Mouse (Mus musculus): ENCODE data around the gene Cdkal1. TPM values are rescaled to one million over a fixed set of nuclear protein-coding genes. Genes with fewer than 3 reads are reported as not detected.

Gene Cdkal1
- polyA plus RNA-seq, 2 experiments: 2.0 to 7.7 TPM

GRCm38 (mm10) chr13:29194946-29195345, 660.5 kb downstream of the Cdkal1 start:
- no peak for DNase-seq (ENCODE audit: low read depth in 3 of 3, low spot score in 3 of 3)
- H3K9ac ChIP-seq (replicated peaks): no peak overlapping the region
- H3K27me3 ChIP-seq (ENCODE audit: control insufficient read depth, insufficient read depth, low read length): no peaks in the 10 kb centered on the region
- no peak overlapping the region for H3K4me2 ChIP-seq (ENCODE audit: low read depth)
- no peak overlapping the region for H3K27ac ChIP-seq
- H3K4me3 ChIP-seq (ENCODE audit: insufficient read depth in 1 of 2, low read depth in 2 of 2, low read length in 2 of 2): no peak overlapping the region
- no peaks in the 10 kb centered on the region for H3K9me3 ChIP-seq (ENCODE audit: control insufficient read depth, low read length)
- WGBS (ENCODE audit: insufficient replicate concordance): 64% methylated on average over 4 of the region's 4 CpGs
- 0 out of 4 replicates have a peak, but pooled peaks cover 0 to 2% of the 10 kb centered on the region in 2 experiments for H3K4me1 ChIP-seq (replicated peaks; ENCODE audit: control insufficient read depth in 2 of 2, insufficient read depth in 2 of 2, low read length in 1 of 2)
- no peaks in the 10 kb centered on the region for H3K36me3 ChIP-seq (replicated peaks; ENCODE audit: control insufficient read depth, insufficient read depth, low read depth)
- TF ChIP-seq CTCF (IDR thresholded peaks at IDR 0.05; ENCODE audit: low read depth) (no peak), EP300 (IDR thresholded peaks at IDR 0.05; ENCODE audit: low read depth) (no peak)
- ATAC-seq (ENCODE audit: insufficient read depth): no peak

GRCm38 (mm10) chr13:29192697-29193096, 662.8 kb downstream of the Cdkal1 start:
- DNase-seq (ENCODE audit: low read depth in 3 of 3, low spot score in 3 of 3) (no peak), ATAC-seq (ENCODE audit: insufficient read depth) (no peak)
- no peaks in the 10 kb centered on the region for H3K36me3 ChIP-seq (replicated peaks; ENCODE audit: control insufficient read depth, insufficient read depth, low read depth)
- H3K4me1 ChIP-seq (replicated peaks; ENCODE audit: control insufficient read depth in 2 of 2, insufficient read depth in 2 of 2, low read length in 1 of 2): 0 out of 4 replicates have a peak, but pooled peaks cover 0 to 2% of the 10 kb centered on the region in 2 experiments
- H3K4me3 ChIP-seq (ENCODE audit: insufficient read depth in 1 of 2, low read depth in 2 of 2, low read length in 2 of 2): no peak overlapping the region
- no peak overlapping the region for H3K9ac ChIP-seq (replicated peaks)
- TF ChIP-seq CTCF (IDR thresholded peaks at IDR 0.05; ENCODE audit: low read depth): no peak
- TF ChIP-seq EP300 (IDR thresholded peaks at IDR 0.05; ENCODE audit: low read depth): no peak
- no peaks in the 10 kb centered on the region for H3K9me3 ChIP-seq (ENCODE audit: control insufficient read depth, low read length)
- WGBS (ENCODE audit: insufficient replicate concordance): 68% methylated on average over 3 of the region's 3 CpGs
- no peaks in the 10 kb centered on the region for H3K27me3 ChIP-seq (ENCODE audit: control insufficient read depth, insufficient read depth, low read length)
- H3K27ac ChIP-seq: no peak overlapping the region
- H3K4me2 ChIP-seq (ENCODE audit: low read depth): no peak overlapping the region

- H3K9ac ChIP-seq (replicated peaks): no peak overlapping the region
- H3K4me2 ChIP-seq (ENCODE audit: low read depth): no peak overlapping the region
- no peaks in the 10 kb centered on the region for H3K9me3 ChIP-seq (ENCODE audit: control insufficient read depth, low read length)
- no peak overlapping the region for H3K27ac ChIP-seq
- TF ChIP-seq CTCF (IDR thresholded peaks at IDR 0.05; ENCODE audit: low read depth): no peak
- TF ChIP-seq EP300 (IDR thresholded peaks at IDR 0.05; ENCODE audit: low read depth): no peak
- WGBS (ENCODE audit: insufficient replicate concordance): 69% methylated on average over 7 of the region's 7 CpGs
- DNase-seq (ENCODE audit: low read depth in 3 of 3, low spot score in 3 of 3) (no peak), ATAC-seq (ENCODE audit: insufficient read depth) (no peak)
- no peak overlapping the region for H3K4me3 ChIP-seq (ENCODE audit: insufficient read depth in 1 of 2, low read depth in 2 of 2, low read length in 2 of 2)
- H3K27me3 ChIP-seq (ENCODE audit: control insufficient read depth, insufficient read depth, low read length): no peaks in the 10 kb centered on the region
- no peaks in the 10 kb centered on the region for H3K36me3 ChIP-seq (replicated peaks; ENCODE audit: control insufficient read depth, insufficient read depth, low read depth)
- 0 out of 4 replicates have a peak, but pooled peaks cover 0 to 2% of the 10 kb centered on the region in 2 experiments for H3K4me1 ChIP-seq (replicated peaks; ENCODE audit: control insufficient read depth in 2 of 2, insufficient read depth in 2 of 2, low read length in 1 of 2)
Observed at GRCm38 (mm10) chr13:29190548-29190947, 664.9 kb downstream of the Cdkal1 start.

- no peaks in the 10 kb centered on the region for H3K9me3 ChIP-seq (ENCODE audit: control insufficient read depth, low read length)
- H3K4me2 ChIP-seq (ENCODE audit: low read depth): no peak overlapping the region
- no peak for DNase-seq (ENCODE audit: low read depth in 3 of 3, low spot score in 3 of 3)
- H3K4me1 ChIP-seq (replicated peaks; ENCODE audit: control insufficient read depth in 2 of 2, insufficient read depth in 2 of 2, low read length in 1 of 2): no peaks in the 10 kb centered on the region
- 72% methylated on average over 5 of the region's 5 CpGs for WGBS (ENCODE audit: insufficient replicate concordance)
- no peak overlapping the region for H3K9ac ChIP-seq (replicated peaks)
- TF ChIP-seq CTCF (IDR thresholded peaks at IDR 0.05; ENCODE audit: low read depth) (no peak), EP300 (IDR thresholded peaks at IDR 0.05; ENCODE audit: low read depth) (no peak)
- ATAC-seq (ENCODE audit: insufficient read depth): no peak
- no peak overlapping the region for H3K4me3 ChIP-seq (ENCODE audit: insufficient read depth in 1 of 2, low read depth in 2 of 2, low read length in 2 of 2)
- no peaks in the 10 kb centered on the region for H3K27me3 ChIP-seq (ENCODE audit: control insufficient read depth, insufficient read depth, low read length)
- H3K36me3 ChIP-seq (replicated peaks; ENCODE audit: control insufficient read depth, insufficient read depth, low read depth): no peaks in the 10 kb centered on the region
- no peak overlapping the region for H3K27ac ChIP-seq
Observed at GRCm38 (mm10) chr13:29186748-29187147, 668.7 kb downstream of the Cdkal1 start.

- DNase-seq (ENCODE audit: low read depth in 3 of 3, low spot score in 3 of 3) (no peak), ATAC-seq (ENCODE audit: insufficient read depth) (no peak)
- Histone ChIP-seq H3K27me3 (ENCODE audit: control insufficient read depth, insufficient read depth, low read length) (no peaks in the 10 kb centered on the region), H3K4me1 (replicated peaks; ENCODE audit: control insufficient read depth in 2 of 2, insufficient read depth in 2 of 2, low read length in 1 of 2) (no peaks in the 10 kb centered on the region), H3K36me3 (replicated peaks; ENCODE audit: control insufficient read depth, insufficient read depth, low read depth) (no peaks in the 10 kb centered on the region), H3K4me3 (ENCODE audit: insufficient read depth in 1 of 2, low read depth in 2 of 2, low read length in 2 of 2) (no peak overlapping the region), H3K27ac (no peak overlapping the region), H3K4me2 (ENCODE audit: low read depth) (no peak overlapping the region), H3K9ac (replicated peaks) (no peak overlapping the region), H3K9me3 (ENCODE audit: control insufficient read depth, low read length) (no peaks in the 10 kb centered on the region)
- TF ChIP-seq CTCF (IDR thresholded peaks at IDR 0.05; ENCODE audit: low read depth) (no peak), EP300 (IDR thresholded peaks at IDR 0.05; ENCODE audit: low read depth) (no peak)
- 45% methylated on average over 4 of the region's 4 CpGs for WGBS (ENCODE audit: insufficient replicate concordance)
Observed at GRCm38 (mm10) chr13:29185545-29185944, 669.9 kb downstream of the Cdkal1 start.

All from liver, embryonic 14.5 days (tissue).